9 mouse cellular contexts compared by ENCODE assay signal in genomic region chr4:32153356-32153755, GRCm38 (mm10).
A peak's percentile ranks its signal among the peaks of the same experiment; 100 is the strongest.
DNase-seq lines count a peak whose midpoint lies in the region; ATAC-seq lines count a peak whose summit lies in the region.
"Had no signal": no experiment of that assay in that cellular context is flagged by ENCODE, and none has a peak within 500 bp of the region (broad histone marks: within the 10 kb centered on the region; RNA-seq: fewer than 3 reads in every experiment).

No protein-coding gene starts in this region.

- intact Hi-C loops in heart, postnatal 25 days (cut with DNase I): loop anchor here (1.0 to 5.0 kb wide), 3 partner anchors 95 to 419 kb away; no protein-coding TSS in a partner anchor

- no peaks in the 10 kb centered on the region for H3K9me3 ChIP-seq in embryonic facial prominence, embryonic 14.5 days (ENCODE audit: control insufficient read depth, low read length)
- H3K9me3 ChIP-seq in liver, embryonic 16.5 days (replicated peaks; ENCODE audit: control insufficient read depth, low read length): no peaks in the 10 kb centered on the region
- H3K9me3 ChIP-seq in neural tube, embryonic 15.5 days (replicated peaks): no peaks in the 10 kb centered on the region
- H3K9me3 ChIP-seq: limb, embryonic 13.5 days had no signal

- H3K36me3 ChIP-seq in embryonic facial prominence, embryonic 14.5 days (ENCODE audit: control insufficient read depth, insufficient read depth, low read length): no peaks in the 10 kb centered on the region
- H3K36me3 ChIP-seq in liver, embryonic 16.5 days (ENCODE audit: control insufficient read depth, insufficient read depth): no peaks in the 10 kb centered on the region
- H3K36me3 ChIP-seq in neural tube, embryonic 15.5 days: no peaks in the 10 kb centered on the region
- H3K36me3 ChIP-seq: limb, embryonic 13.5 days had no signal

- H3K27me3 ChIP-seq in embryonic facial prominence, embryonic 14.5 days (replicated peaks; ENCODE audit: control insufficient read depth, insufficient read depth, low read length): no peaks in the 10 kb centered on the region
- no peaks in the 10 kb centered on the region for H3K27me3 ChIP-seq in liver, embryonic 16.5 days (ENCODE audit: control insufficient read depth, insufficient read depth, low read depth, low read length)
- no peaks in the 10 kb centered on the region for H3K27me3 ChIP-seq in neural tube, embryonic 15.5 days (replicated peaks)
- H3K27me3 ChIP-seq: limb, embryonic 13.5 days had no signal

- no peak overlapping the region for H3K27ac ChIP-seq in embryonic facial prominence, embryonic 14.5 days (replicated peaks; ENCODE audit: low read depth, low read length)
- no peak overlapping the region for H3K27ac ChIP-seq in liver, embryonic 16.5 days (ENCODE audit: low read length)
- no peak overlapping the region for H3K27ac ChIP-seq in neural tube, embryonic 15.5 days (replicated peaks)
- H3K27ac ChIP-seq: limb, embryonic 13.5 days had no signal

- H3K4me3 ChIP-seq in embryonic facial prominence, embryonic 14.5 days (ENCODE audit: low read depth, low read length): no peak overlapping the region
- no peak overlapping the region for H3K4me3 ChIP-seq in liver, embryonic 16.5 days (ENCODE audit: low read depth, low read length)
- no peak overlapping the region for H3K4me3 ChIP-seq in neural tube, embryonic 15.5 days (replicated peaks)
- H3K4me3 ChIP-seq: limb, embryonic 13.5 days had no signal

- H3K4me1 ChIP-seq in embryonic facial prominence, embryonic 14.5 days (ENCODE audit: control insufficient read depth, insufficient read depth, low read length): no peaks in the 10 kb centered on the region
- H3K4me1 ChIP-seq in liver, embryonic 16.5 days (ENCODE audit: control insufficient read depth, low read depth, low read length): no peaks in the 10 kb centered on the region
- no peaks in the 10 kb centered on the region for H3K4me1 ChIP-seq in neural tube, embryonic 15.5 days

- H3K9ac ChIP-seq in embryonic facial prominence, embryonic 14.5 days (ENCODE audit: low read depth, low read length): no peak overlapping the region
- no peak overlapping the region for H3K9ac ChIP-seq in liver, embryonic 16.5 days (ENCODE audit: low read depth, low read length)
- H3K9ac ChIP-seq in neural tube, embryonic 15.5 days (replicated peaks): no peak overlapping the region
- H3K9ac ChIP-seq: limb, embryonic 13.5 days had no signal

- peak; percentile 62 for ATAC-seq in embryonic facial prominence, embryonic 14.5 days (ENCODE audit: low read depth)
- peak; percentile 62; the same call in 1 of the 2 replicates for ATAC-seq in liver, embryonic 16.5 days (ENCODE audit: low read depth)
- ATAC-seq in neural tube, embryonic 15.5 days (ENCODE audit: low FRiP score): peak; percentile 70

- peak; percentile 34 to 55 for DNase-seq in heart, adult 18-20 months
- no peak for DNase-seq in heart, postnatal 25 days (ENCODE audit: low spot score)
- peak; percentile 57 for DNase-seq in T-cell, adult 2 months (ENCODE audit: low spot score)
- no peak for DNase-seq in embryonic facial prominence, embryonic 14.5 days (ENCODE audit: low spot score)
- DNase-seq in induced T-regulatory cell, adult 2 months (ENCODE audit: low read depth): peak; percentile 81
- DNase-seq in ovary, adult 18-20 months (ENCODE audit: low spot score): no peak

- H3K4me2 ChIP-seq in embryonic facial prominence, embryonic 14.5 days (ENCODE audit: low read depth, low read length): no peak overlapping the region
- no peak overlapping the region for H3K4me2 ChIP-seq in liver, embryonic 16.5 days (ENCODE audit: low read depth, low read length)
- H3K4me2 ChIP-seq in neural tube, embryonic 15.5 days: no peak overlapping the region
- H3K4me2 ChIP-seq: limb, embryonic 13.5 days had no signal

- 86% methylated on average over 4 of the region's 4 CpGs for WGBS in embryonic facial prominence, embryonic 14.5 days
- WGBS in liver, embryonic 16.5 days (ENCODE audit: insufficient replicate concordance): 56% methylated on average over 4 of the region's 4 CpGs
- WGBS in neural tube, embryonic 15.5 days: 71% methylated on average over 4 of the region's 4 CpGs

Comparison
In these comparisons a context has a peak if more than half of its experiments do, and no peak if none do; other contexts are left out.
1. DNase-seq: peak in heart, adult 18-20 months (2 of 2), T-cell, adult 2 months (single experiment) and induced T-regulatory cell, adult 2 months (single experiment); none in heart, postnatal 25 days (single experiment), embryonic facial prominence, embryonic 14.5 days (single experiment) and ovary, adult 18-20 months (single experiment).
2. Peak in every context shown above with its lines, with median percentiles within 50 percentile points of each other: ATAC-seq.